Mouse (Mus musculus) adrenal gland, adult (tissue): Measurements from ENCODE around the gene Rspry1.

Source experiments
- DNase-seq, 2 experiments: peaks; one replicate each; pipeline ENCODE4 v3.0.0; 2022 to 2023; ENCODE audit warnings: low spot score in 1 of 2; ENCODE audit not compliant: inconsistent age in 2 of 2

Gene Rspry1

GRCm38 (mm10) chr8:94602471-94603131 lies 864 bp downstream of the Rspry1 start:
- peak; percentile 39 to 70 for DNase-seq

DNA sequence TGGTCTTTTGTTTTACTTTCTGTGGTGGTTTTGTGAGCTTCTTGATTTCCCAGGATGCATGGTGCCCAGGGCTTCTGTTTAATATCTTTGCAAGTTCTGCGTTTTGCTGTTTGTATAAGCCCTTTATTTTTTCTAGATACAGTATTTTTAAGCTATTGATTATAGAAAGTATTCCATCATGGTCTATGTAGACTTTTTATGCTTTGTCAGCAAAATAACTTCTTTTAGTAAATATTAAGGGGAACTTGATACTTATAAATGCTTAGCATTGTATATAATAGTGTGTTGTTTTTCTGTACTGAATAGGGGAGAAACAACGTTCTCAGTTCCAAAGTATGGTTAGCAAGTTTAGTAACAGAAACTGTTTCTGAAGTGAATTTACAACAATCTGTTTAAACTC lies 2.3 kb downstream of the Rspry1 start:
- DNase-seq, result no peak

GRCm38 (mm10) chr8:94607064-94607463 lies 5.3 kb downstream of the Rspry1 start:
- DNase-seq, result no peak

GRCm38 (mm10) chr8:94624885-94625284 lies 23.1 kb downstream of the Rspry1 start:
- peak in 1 of 2 experiments; percentile 41 for DNase-seq

GRCm38 (mm10) chr8:94633564-94634194 lies 31.9 kb downstream of the Rspry1 start:
- no peak for DNase-seq

GRCm38 (mm10) chr8:94634211-94634610 lies 32.5 kb downstream of the Rspry1 start:
- DNase-seq, result no peak

DNA sequence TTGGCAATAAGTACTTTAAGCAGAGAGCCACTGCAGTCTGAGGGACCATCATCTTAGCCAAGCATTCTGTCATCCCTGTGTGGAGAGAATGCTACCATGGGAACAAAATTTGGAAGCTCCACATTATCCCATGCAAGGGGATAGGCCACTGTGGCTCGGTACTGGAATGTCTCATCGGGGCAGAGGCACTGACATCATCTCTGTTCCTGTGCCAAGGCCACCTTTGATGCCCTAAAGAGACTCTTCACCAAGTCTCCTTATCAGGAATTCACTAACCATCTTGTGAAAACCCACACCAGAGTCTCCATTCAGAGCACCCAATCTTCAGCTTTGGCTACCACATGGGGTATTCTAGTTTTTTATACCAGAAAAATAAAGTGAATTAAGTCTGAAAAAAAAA lies 39.4 kb downstream of the Rspry1 start:
- DNase-seq, result peak; percentile 67 to 69

- DNase-seq, result no peak
These were observed 40.2 kb downstream of the Rspry1 start for GRCm38 (mm10) chr8:94641938-94642337.

DNA sequence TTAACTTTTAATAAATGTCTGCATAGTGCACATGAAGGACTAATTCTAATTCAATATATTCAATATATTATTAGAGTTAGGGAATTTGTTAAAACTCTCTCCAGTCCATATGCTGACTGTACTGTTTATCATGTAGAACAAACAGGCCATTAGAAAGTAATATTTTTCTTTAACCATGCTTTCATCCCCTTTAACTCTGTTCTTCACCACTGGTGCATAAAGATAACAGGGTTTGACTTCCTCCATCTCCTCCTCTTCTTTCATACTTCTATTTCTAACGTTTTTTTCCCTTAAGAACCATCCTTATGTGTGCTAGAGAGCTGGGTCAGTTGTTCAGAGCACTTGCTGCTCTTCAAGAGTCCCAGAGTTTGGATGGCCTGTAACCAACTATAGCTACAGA lies 43.5 kb downstream of the Rspry1 start:
- no peak for DNase-seq

GRCm38 (mm10) chr8:94646165-94646564 lies 44.4 kb downstream of the Rspry1 start:
- no peak for DNase-seq

DNA sequence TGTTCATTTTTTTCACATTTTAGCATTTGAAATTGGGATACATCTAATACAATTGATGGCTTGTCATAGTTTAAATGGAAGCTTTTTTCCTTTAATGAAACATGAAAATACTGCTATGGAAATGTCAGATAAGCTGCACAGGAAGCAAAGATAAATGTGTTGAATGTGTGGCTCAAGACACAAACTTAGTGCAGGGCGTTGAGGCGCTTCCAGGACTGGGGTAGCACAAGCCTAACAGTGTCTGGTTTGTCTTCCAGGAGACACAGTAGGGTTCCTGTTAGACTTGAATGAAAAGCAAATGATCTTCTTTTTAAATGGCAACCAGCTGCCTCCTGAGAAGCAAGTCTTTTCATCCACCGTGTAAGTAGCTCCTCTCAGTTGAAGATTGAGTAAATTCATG lies 47.8 kb downstream of the Rspry1 start:
- DNase-seq, result no peak

- no peak for DNase-seq
These were observed 51.2 kb downstream of the Rspry1 start for GRCm38 (mm10) chr8:94652951-94653350.

- no peak for DNase-seq
These were observed 53.3 kb downstream of the Rspry1 start for GRCm38 (mm10) chr8:94654994-94655393.

DNA sequence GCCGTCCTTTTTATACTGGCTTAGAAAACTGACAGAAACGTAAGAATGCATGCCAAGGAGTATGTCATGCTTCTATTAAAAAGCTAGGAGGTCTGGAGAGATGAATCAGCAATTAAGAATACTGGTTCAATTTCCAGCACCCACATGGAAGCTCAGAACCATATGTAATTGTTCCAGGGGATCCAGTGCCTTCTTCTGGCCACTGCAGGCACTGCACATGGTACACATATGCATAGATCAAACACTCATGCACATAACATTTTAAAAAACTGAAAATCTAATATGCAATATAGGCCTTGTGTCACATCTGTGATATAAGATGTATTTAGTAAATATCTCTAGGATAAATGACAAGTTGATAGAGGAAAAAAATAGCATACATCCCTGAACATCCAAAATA lies 56.3 kb downstream of the Rspry1 start:
- no peak for DNase-seq

DNA sequence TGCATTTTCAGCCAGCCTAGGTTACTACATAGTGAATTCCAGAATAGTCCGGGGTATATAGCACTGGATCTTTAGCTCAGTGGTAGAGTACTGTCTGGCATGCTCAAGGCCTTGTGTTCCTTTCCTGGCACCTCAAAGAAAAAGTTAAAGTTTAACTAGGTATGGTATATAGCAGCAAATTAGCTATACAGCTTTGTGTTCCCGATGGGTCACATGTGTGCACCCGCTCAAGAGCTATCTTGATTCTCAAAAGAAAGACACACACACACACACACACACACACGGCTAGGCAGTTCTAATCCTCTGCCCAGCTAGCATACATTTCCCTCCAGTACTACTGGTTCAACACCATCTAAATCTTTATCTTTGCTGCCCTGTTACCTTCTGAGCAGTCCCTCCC lies 58.7 kb downstream of the Rspry1 start:
- no peak for DNase-seq

DNA sequence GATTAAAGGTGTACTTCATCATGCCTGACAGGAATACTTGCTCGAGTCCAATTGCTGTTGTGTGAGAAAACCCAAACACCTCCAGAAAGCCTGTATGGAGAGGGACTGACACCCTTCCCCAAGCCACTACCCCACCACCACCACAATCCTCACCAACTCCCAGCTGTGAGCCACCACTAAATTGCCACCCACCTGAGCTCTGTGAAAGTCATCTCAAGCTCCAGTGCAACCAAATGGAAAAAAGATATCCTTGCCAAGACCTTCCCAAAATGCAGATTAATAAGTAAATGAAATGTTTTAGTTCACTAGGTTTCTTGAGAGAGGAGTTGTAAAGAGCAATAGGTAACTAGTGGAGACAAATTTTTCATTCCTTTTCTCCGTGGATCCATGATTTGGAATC lies 63.0 kb downstream of the Rspry1 start:
- no peak for DNase-seq

DNA sequence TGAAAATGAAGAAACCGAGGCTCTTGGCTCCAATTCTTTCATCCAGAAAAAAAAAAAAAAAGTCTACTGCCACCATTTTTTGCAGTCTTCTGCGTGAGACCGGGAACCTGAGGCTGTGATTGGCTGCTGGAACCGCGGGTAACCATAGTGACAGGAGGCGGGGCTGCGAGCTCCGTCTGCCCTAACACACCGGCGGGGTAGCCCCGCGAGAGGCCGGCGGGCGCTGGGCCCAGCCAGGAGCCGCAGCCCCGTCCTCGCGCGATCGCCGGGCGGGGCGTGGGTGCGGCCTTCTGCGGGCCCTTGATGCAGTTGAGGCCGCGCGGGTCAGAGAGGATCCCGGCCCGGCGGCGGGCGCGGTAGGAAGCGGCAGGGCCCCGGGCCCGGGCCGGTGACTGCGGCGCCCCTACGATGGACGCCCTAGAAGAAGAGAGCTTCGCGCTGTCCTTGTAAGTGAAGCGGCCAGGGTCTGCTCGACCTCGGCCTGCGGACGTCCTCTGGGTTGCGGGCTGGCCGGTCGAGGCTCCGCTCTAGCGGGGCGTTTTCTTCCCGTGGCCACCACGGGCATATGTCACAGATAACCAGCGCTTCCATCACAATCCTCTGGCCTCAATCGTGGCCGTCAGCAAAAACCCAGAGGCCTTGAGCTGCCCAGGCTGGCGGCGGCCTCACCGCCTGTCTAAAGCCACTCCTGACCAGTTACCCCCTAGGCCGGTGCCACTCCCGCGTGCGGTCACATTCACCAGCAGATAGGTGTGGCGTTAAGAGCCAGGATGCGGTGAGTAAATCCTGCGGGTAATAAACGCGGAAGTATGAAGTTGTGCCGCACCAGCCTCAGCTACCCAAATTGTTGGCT lies 64.9 kb downstream of the Rspry1 start, which contains the start of gene Arl2bp:
Gene Arl2bp, plus strand, starts transcription at position 145 of the 853 bp plus-strand sequence.
- peak; percentile 96 to 97 for DNase-seq

DNA sequence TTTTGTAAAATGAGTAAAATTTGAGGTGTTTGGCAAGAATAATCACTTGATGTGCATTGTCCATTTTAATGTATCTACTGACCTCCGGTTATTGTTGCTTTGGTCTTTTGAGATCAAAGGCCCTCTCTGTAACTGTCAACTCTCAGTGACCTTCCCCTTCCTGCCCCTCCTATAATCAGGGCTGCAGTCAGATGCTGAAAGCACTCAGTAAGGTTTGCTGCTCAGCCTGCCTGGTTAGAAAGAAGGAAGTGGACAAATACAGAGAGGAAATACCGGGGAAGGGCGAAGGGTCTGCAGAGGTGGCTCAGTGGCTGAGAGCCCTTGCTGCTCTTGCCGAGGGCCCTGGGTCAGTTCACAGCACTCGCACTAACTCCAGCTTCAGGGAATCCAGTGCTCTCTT lies 72.6 kb downstream of the Rspry1 start:
- peak in 1 of 2 experiments; percentile 68 for DNase-seq

GRCm38 (mm10) chr8:94675923-94676322 lies 74.2 kb downstream of the Rspry1 start:
- DNase-seq, result no peak

DNA sequence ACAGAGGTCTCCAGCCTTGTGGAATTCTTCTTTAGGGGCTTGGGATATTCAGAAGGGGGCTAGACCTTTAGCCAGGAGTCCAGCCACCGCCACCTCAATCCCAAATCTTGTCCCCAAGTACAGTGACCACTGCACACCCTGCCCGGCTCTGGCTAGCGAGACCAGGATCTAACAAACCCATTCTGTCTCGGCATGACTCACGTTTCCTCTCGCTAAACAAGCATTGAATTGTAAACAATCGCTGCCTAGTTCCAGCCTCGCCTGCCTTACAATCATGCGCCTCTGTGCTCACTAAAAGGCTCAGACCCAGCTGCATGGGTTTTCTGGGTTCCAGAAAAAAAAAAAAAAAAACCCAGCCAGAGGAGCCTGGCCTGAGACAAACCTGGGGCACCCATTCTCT lies 76.8 kb downstream of the Rspry1 start:
- peak in 1 of 2 experiments; percentile 45 for DNase-seq

GRCm38 (mm10) chr8:94680414-94680813 lies 78.7 kb downstream of the Rspry1 start:
- no peak for DNase-seq
